Mouse (Mus musculus): ENCODE results near the gene Polr2a. TPM values are rescaled to one million over a fixed set of nuclear protein-coding genes. Genes with fewer than 3 reads are reported as not detected.

Polr2a gene
- total RNA-seq, 2 experiments from 2014 or later: 35.6 to 37.5 TPM

DNA sequence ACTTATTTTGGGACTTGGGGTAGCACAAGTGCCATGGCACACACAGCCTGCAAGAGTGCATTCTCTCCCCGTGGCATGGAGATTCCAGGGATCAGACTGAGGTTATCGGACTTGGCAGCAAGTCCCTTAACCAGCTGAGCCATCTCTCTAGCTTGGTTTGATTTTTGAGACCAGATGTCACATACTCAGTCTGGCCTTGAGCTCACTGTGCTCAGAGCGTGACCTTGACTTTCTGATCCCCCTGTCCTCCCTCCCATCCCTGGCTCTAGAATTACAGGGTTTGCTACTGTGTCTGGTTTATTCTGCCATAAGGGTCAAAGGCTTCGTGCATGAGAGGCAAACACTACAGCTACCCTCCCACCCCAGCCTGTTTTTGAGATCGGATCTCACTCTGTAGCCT is 31.0 kb upstream of the Polr2a start:
- intact Hi-C loops (cut with DNase I): no loop called here
- DNase-seq: no peak

GRCm38 (mm10) chr11:69787306-69787705 is 28.9 kb upstream of the Polr2a start:
- intact Hi-C loops (cut with DNase I): no loop called here
- DNase-seq: no peak

GRCm38 (mm10) chr11:69784793-69785272 is 26.4 kb upstream of the Polr2a start:
- intact Hi-C loops (cut with DNase I): no loop called here
- peak; percentile 48 to 64 for DNase-seq

GRCm38 (mm10) chr11:69781828-69782227 is 23.4 kb upstream of the Polr2a start:
- intact Hi-C loops (cut with DNase I): no loop called here
- no peak for DNase-seq

DNA sequence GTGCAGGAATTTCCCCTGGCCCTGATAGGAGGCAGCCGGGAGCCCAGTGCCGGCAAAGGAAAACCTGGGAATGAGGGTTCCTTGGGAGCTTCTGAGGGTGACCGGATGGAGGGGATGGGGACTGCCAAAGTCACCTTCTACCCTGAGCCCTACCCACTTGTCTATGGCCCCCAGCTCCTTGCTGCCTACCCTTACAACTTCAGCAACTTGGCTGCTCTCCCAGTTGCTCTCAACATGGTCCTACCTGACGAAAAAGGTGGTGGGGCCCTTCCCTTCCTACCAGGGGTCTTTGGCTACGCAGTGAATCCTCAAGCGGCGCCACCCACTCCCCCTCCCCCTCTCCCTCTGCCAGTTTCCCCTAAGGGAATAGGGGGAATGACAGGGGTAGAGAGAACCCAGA is 20.5 kb upstream of the Polr2a start:
- no peak for DNase-seq
- intact Hi-C loops (cut with DNase I): no loop called here

DNA sequence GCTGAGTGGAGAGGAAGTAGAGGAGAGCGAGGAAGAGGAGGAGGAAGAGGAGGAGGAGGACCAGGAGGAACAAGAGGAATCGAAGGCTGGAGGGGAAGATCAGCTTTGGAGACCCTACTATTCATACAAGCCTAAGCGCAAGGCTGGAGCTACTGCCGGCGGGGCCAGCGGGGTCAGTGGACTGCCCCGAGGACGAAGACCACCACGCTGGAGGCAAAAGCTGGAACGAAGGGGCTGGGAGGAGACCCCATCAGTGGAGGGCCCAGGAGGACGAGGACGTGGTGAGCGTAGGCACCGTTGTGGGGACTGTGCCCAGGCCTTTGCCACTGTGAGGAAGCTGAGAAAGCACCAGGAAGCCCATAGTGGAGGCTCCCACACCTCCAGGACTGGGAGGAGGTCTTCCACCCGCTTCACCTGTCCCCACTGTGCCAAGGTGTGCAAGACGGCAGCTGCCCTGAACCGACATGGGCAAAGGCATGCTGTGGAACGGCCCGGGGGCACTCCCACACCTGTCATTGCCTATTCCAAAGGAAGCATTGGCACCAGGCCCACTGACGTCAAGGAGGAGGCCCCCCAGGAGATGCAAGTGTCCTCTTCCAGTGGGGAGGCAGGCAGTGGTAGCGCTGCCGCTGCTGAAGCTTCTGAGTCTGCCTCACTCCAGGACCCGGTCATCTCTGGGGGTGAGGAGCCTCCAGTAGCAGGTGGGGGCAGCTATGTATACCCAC is 20.0 kb upstream of the Polr2a start:
- peak; percentile 16 to 34 for DNase-seq
- intact Hi-C loops (cut with DNase I): no loop called here

GRCm38 (mm10) chr11:69777504-69778257 is 19.2 kb upstream of the Polr2a start:
- intact Hi-C loops (cut with DNase I): no loop called here
- peak in 1 of 2 experiments; percentile 25 for DNase-seq

DNA sequence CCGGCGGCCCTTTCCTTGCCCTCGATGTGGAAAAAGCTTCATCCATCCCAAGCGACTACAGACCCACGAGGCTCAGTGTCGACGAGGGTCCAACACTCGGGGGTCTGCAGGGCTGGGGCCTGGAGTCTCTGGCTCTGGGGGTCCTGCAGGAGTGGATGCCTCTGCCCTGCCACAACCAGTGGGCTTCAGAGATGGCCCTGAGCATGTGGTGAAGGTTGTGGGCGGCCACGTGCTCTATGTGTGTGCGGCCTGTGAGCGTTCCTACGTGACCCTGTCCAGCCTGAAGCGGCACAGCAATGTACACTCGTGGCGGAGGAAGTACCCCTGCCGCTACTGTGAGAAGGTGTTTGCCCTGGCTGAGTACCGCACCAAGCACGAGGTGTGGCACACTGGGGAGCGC is 18.1 kb upstream of the Polr2a start:
- intact Hi-C loops (cut with DNase I): no loop called here
- no peak for DNase-seq

- intact Hi-C loops (cut with DNase I): no loop called here
- DNase-seq: no peak
Measured at GRCm38 (mm10) chr11:69775716-69776115, 17.3 kb upstream of the Polr2a start.

DNA sequence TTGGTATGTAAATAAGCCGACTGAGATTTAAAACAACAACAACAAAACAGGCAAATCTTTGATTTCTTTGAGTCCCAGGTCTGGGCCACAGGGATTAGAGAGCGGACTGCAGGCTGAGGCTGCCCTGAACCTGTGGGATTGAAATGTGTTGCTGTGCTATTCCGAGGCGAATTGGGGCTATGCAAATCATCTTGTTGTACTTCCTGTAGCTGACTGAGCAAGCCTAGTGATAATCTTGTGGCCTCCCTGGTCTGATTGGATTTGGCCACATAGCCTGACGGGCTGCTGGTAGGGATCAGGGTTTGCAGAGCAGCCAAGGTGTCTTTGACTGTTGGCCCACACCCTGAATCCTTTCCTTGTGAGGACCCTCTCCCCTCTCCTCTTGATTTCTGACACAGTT is 16.5 kb upstream of the Polr2a start:
- intact Hi-C loops (cut with DNase I): no loop called here
- DNase-seq: no peak

GRCm38 (mm10) chr11:69767625-69767909 is 9.1 kb upstream of the Polr2a start:
- DNase-seq: peak in 1 of 2 experiments; percentile 13
- intact Hi-C loops (cut with DNase I): loop anchor here (2.0 kb wide), 1 partner anchor 27 kb away; the partner anchor contains the start of gene Chrnb1

GRCm38 (mm10) chr11:69766872-69767624 is 8.6 kb upstream of the Polr2a start:
- intact Hi-C loops (cut with DNase I): loop anchor here (2.0 kb wide), 1 partner anchor 28 kb away; the partner anchor contains the start of gene Chrnb1
- DNase-seq: peak; percentile 17 to 19

GRCm38 (mm10) chr11:69766126-69766609 is 7.7 kb upstream of the Polr2a start:
- peak; percentile 77 to 80 for DNase-seq
- intact Hi-C loops (cut with DNase I): loop anchor here (2.0 kb wide), 1 partner anchor 29 kb away; the partner anchor contains the start of gene Chrnb1

- intact Hi-C loops (cut with DNase I): loop anchor here (2.0 kb wide), 1 partner anchor 29 kb away; the partner anchor contains the start of gene Chrnb1
- peak; percentile 63 to 65 for DNase-seq
Measured at GRCm38 (mm10) chr11:69765221-69766125, 7.0 kb upstream of the Polr2a start, which contains the start of gene Zbtb4. TSS of gene Zbtb4 (plus strand) at chr11:69765912.

- DNase-seq: no peak
- intact Hi-C loops (cut with DNase I): no loop called here
Measured at GRCm38 (mm10) chr11:69763551-69763950, 5.1 kb upstream of the Polr2a start.

DNA sequence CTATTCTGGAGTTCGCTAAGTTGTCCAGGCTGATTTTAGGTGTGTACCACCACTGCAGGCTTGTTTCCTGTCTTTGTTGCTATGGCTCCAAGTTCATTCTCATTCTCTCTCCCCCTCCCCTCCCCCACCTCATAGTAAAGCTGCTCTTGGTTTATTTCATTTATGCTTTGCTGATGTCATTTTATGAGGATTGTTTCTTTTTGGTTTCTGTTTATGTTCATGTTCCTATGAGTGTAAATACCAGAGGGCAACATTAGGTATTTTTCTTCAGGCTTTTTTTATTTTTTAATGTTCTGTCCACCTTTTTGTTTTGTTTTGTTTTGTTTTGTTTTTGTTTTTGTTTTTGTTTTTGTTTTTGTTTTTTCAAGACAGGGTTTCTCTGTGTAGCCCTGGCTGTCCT is 3.4 kb upstream of the Polr2a start, which contains the start of gene Slc35g3:
TSS of gene Slc35g3 (minus strand) at position 101 of the 400 bp plus-strand sequence.
- no peak for DNase-seq
- intact Hi-C loops (cut with DNase I): no loop called here

DNA sequence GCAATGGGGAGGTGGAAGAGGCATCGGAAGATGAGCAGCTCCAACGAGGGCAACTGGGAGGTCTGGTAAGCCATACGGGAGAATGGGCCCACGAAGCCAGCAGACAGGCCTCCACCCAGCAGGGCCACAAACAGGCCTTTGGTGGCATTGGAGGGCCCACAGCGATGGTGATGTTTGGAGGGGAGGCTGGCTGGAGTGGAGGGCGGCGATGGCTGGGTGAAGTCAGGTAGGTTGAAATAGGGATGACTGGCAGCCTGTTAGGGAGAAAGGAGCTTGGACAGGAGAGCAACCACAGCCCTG is 2.4 kb upstream of the Polr2a start:
- intact Hi-C loops (cut with DNase I): no loop called here

DNA sequence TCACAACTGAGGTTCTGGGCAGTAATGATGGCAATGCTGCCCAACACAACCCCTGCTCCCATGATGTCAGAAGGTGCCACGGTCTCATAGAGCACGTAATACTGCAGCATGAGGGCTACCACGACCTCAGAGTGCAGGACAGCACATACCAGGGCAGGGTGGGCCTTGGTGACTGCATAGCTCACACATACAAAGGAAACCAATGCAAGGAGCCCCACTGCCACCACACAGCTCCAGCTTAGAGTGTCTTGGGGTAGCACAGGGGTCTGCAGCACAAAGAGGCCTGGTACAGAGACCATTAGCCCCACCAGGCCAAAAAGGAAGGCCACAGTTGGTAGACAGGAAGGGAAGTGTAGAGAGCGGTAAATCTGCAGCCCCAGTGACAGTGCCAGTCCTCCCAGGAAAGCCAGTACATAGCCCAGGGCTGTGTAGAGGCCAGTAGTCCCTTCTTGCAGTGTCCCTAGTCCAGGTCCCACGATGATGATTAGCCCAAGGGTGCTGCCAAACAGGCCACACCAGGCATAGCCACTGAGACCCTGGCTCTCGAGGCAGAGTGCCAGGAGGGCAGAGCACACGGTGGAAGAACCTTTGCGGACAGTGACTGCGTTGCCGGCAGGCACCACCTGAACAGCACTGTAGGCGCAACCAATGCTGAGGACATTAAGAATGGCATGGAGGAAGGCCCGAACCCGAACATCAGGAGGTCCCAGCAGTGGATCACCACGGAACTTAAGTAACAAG is 1.9 kb upstream of the Polr2a start:
- no peak for DNase-seq
- intact Hi-C loops (cut with DNase I): no loop called here

More for the DNA sequence above, 2.4 kb upstream of the Polr2a start:
- DNase-seq: no peak
